Mouse (Mus musculus) kidney, embryonic 14.5 days (tissue): ENCODE measurements around the gene Pcdh9. TPM values are rescaled to one million over a fixed set of nuclear protein-coding genes. Genes with fewer than 3 reads are reported as not detected.

ENCODE experiments used
- ATAC-seq: fragments of 200-750 bp; cut with Nextera tagmentation; 2 replicates; pipeline ENCODE4 v1.8.0; 2017; ENCODE audit warnings: moderate number of reproducible peaks, mild to moderate bottlenecking, moderate TSS enrichment, moderate library complexity; ENCODE audit not compliant: low FRiP score, low TSS enrichment
- H3K27ac ChIP-seq: fragments of 300-500 bp; sonication (generic); 2 replicates; pipeline ENCODE4 v1.5.1; 2014; ENCODE audit warnings: low read depth, mild to moderate bottlenecking, low read length, moderate library complexity, mixed read lengths
- H3K27me3 ChIP-seq: fragments of 300-500 bp; sonication (generic); 2 replicates; pipeline ENCODE4 v1.6.1; 2014; ENCODE audit warnings: mild to moderate bottlenecking, low read length; ENCODE audit not compliant: control insufficient read depth, insufficient read depth
- H3K36me3 ChIP-seq: fragments of 300-500 bp; sonication (generic); 2 replicates; pipeline ENCODE4 v1.6.1; 2014; ENCODE audit warnings: low read length, mixed read lengths; ENCODE audit not compliant: control insufficient read depth, insufficient read depth
- H3K4me1 ChIP-seq: fragments of 300-500 bp; sonication (generic); 2 replicates; pipeline ENCODE4 v1.6.1; 2014; ENCODE audit warnings: low read length, mixed read lengths; ENCODE audit not compliant: control insufficient read depth, insufficient read depth
- H3K4me2 ChIP-seq: fragments of 300-500 bp; sonication (generic); replicated peaks from 2 replicates; pipeline ENCODE4 v1.6.1; 2014; ENCODE audit warnings: low read depth, mild to moderate bottlenecking, low read length
- H3K4me3 ChIP-seq: fragments of 300-500 bp; sonication (generic); 2 replicates; pipeline ENCODE4 v1.5.1; 2014; ENCODE audit warnings: mild to moderate bottlenecking, low read length
- H3K9ac ChIP-seq: fragments of 300-500 bp; sonication (generic); 2 replicates; pipeline ENCODE4 v1.6.1; 2014; ENCODE audit warnings: low read depth, mild to moderate bottlenecking, low read length, moderate library complexity
- H3K9me3 ChIP-seq: fragments of 300-500 bp; sonication (generic); 2 replicates; pipeline ENCODE4 v1.6.1; 2016; ENCODE audit warnings: low read length; ENCODE audit not compliant: control insufficient read depth
- WGBS: fragments of 180-500 bp; shearing (Covaris S2); extraction: QIAGEN DNeasy Blood & Tissue Kit; methylation state at CpG from one replicate; pipeline ENCODE4 v1.1.7; 2014; 5-methylcytosine and 5-hydroxymethylcytosine counted together
- polyA plus RNA-seq: library from polyadenylated mRNA; unstranded; fragments of >200 nt; fragmentation: Nextera tagmentation; extraction: Ambion mirVana; gene quantifications from 2 replicates; pipeline ENCODE4 v1.2.1, GENCODE M21; 2014

Pcdh9 gene
- polyA plus RNA-seq, 1 experiment from 2014 or later = 17.7 TPM

DNA sequence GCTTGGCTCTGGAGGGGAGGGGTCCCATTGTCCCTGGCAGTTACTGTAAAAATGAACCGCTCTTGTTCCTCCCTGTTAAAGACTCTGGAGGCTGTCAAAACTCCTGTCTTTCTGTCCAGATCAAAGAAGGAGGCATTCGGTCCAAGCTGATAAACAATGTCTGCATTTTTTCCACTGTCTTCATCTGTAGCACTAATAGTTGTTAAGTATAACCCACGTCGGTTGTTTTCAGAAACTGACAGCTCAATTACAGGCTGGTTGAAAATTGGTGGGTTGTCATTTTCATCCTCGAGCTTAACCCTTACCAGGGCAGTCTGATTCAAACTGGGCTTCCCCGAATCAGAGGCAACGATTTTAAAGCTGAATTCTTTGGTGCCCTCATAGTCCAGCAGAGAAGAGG lies 3.4 kb downstream of the Pcdh9 start:
- 0 out of 2 replicates have a peak, but pooled peaks cover 3% of the 10 kb centered on the region for H3K27me3 ChIP-seq
- ATAC-seq = no peak
- H3K4me1 ChIP-seq = 0 out of 2 replicates have a peak, but pooled peaks cover 6% of the 10 kb centered on the region
- H3K36me3 ChIP-seq = no peaks in the 10 kb centered on the region
- H3K9me3 ChIP-seq = no peaks in the 10 kb centered on the region
- WGBS = 80% methylated on average over 7 of the region's 7 CpGs
- no peak overlapping the region for H3K4me3 ChIP-seq
- H3K27ac ChIP-seq = no peak overlapping the region
- no peak overlapping the region for H3K4me2 ChIP-seq
- no peak overlapping the region for H3K9ac ChIP-seq

GRCm38 (mm10) chr14:93885551-93886084 lies 4.9 kb downstream of the Pcdh9 start:
- Histone ChIP-seq H3K9me3 (no peaks in the 10 kb centered on the region), H3K27ac (no peak overlapping the region), H3K4me3 (no peak overlapping the region), H3K36me3 (no peaks in the 10 kb centered on the region), H3K4me1 (no peaks in the 10 kb centered on the region), H3K9ac (no peak overlapping the region), H3K4me2 (no peak overlapping the region), H3K27me3 (no peaks in the 10 kb centered on the region)
- 78% methylated on average over 11 of the region's 11 CpGs for WGBS
- no peak for ATAC-seq

GRCm38 (mm10) chr14:93884467-93884866 lies 6.0 kb downstream of the Pcdh9 start:
- H3K36me3 ChIP-seq = no peaks in the 10 kb centered on the region
- no peak overlapping the region for H3K27ac ChIP-seq
- 5% methylated on average over 2 of the region's 2 CpGs for WGBS
- no peak overlapping the region for H3K4me3 ChIP-seq
- H3K9me3 ChIP-seq = no peaks in the 10 kb centered on the region
- no peaks in the 10 kb centered on the region for H3K4me1 ChIP-seq
- no peak overlapping the region for H3K9ac ChIP-seq
- no peaks in the 10 kb centered on the region for H3K27me3 ChIP-seq
- no peak; the same call in 1 of the 2 replicates for ATAC-seq
- H3K4me2 ChIP-seq = no peak overlapping the region

GRCm38 (mm10) chr14:93880071-93880470 lies 10.4 kb downstream of the Pcdh9 start:
- Histone ChIP-seq H3K27ac (no peak overlapping the region), H3K4me1 (no peaks in the 10 kb centered on the region), H3K9ac (no peak overlapping the region), H3K27me3 (no peaks in the 10 kb centered on the region), H3K4me3 (no peak overlapping the region), H3K36me3 (no peaks in the 10 kb centered on the region), H3K4me2 (no peak overlapping the region), H3K9me3 (no peaks in the 10 kb centered on the region)
- no peak for ATAC-seq
- WGBS = 88% methylated on average over 1 of the region's 1 CpGs

- Histone ChIP-seq H3K27me3 (no peaks in the 10 kb centered on the region), H3K9ac (no peak overlapping the region), H3K36me3 (no peaks in the 10 kb centered on the region), H3K27ac (no peak overlapping the region), H3K4me3 (no peak overlapping the region), H3K4me2 (no peak overlapping the region), H3K9me3 (no peaks in the 10 kb centered on the region), H3K4me1 (no peaks in the 10 kb centered on the region)
- ATAC-seq = no peak
- WGBS = 96% methylated on average over 1 of the region's 1 CpGs
Measured at GRCm38 (mm10) chr14:93875968-93876367, 14.5 kb downstream of the Pcdh9 start.

DNA sequence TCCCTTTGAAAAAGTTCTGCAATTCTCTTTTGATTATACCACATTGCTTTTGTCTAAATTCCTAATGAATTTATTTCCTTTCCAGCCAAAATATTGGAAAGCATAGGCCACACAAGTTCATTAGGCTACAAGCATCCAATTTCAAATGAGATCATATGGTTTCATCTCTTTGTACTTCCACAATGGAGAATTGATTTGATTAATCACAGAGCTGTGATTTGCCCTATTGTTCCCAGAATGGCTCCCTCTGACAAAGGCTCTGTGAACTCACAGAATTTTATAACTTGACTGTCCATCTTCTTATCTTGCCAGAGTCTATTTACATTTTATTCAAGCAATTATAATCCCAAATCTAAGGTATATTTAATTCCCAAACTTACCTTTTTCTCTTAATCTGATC lies 22.3 kb downstream of the Pcdh9 start:
- H3K4me2 ChIP-seq = no peak overlapping the region
- no peaks in the 10 kb centered on the region for H3K9me3 ChIP-seq
- ATAC-seq = no peak
- H3K4me3 ChIP-seq = no peak overlapping the region
- no peak overlapping the region for H3K9ac ChIP-seq
- H3K36me3 ChIP-seq = no peaks in the 10 kb centered on the region
- H3K27ac ChIP-seq = no peak overlapping the region
- no peaks in the 10 kb centered on the region for H3K27me3 ChIP-seq
- no peaks in the 10 kb centered on the region for H3K4me1 ChIP-seq

GRCm38 (mm10) chr14:93858069-93858468 lies 32.4 kb downstream of the Pcdh9 start:
- Histone ChIP-seq H3K9ac (no peak overlapping the region), H3K9me3 (no peaks in the 10 kb centered on the region), H3K4me3 (no peak overlapping the region), H3K27me3 (no peaks in the 10 kb centered on the region), H3K4me1 (no peaks in the 10 kb centered on the region), H3K36me3 (no peaks in the 10 kb centered on the region), H3K27ac (no peak overlapping the region), H3K4me2 (no peak overlapping the region)
- 86% methylated on average over 3 of the region's 3 CpGs for WGBS
- ATAC-seq = no peak

DNA sequence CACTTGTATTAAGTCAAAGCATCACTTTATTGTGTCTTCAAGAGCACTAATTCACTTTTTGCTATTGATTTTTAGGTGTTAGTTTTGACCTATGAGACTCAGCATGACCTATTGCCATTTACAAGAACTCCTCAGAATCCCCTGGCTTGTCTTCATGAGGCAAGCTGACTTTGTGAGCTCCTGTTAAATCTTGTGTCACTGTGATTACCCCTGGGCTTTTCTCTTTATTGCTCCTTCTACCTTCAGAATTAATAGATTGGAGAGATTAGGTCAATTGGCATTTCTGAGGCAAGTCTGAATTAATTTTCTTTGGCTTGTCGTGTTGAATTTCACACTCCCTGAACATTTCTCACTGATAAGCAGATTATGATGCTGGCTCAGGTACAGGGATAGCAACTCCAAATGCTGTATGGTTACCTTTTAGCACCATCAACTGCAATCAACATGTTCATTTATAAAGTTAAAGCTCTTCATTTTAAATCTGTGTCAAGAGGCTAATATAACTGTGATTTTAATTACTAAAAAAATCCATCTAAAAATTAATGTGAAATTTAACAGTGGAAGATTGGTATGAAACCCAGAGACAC lies 44.3 kb downstream of the Pcdh9 start:
- no peaks in the 10 kb centered on the region for H3K9me3 ChIP-seq
- H3K27me3 ChIP-seq = no peaks in the 10 kb centered on the region
- H3K4me1 ChIP-seq = no peaks in the 10 kb centered on the region
- H3K27ac ChIP-seq = no peak overlapping the region
- ATAC-seq = no peak
- no peak overlapping the region for H3K4me2 ChIP-seq
- 59% methylated on average over 1 of the region's 1 CpGs for WGBS
- no peak overlapping the region for H3K4me3 ChIP-seq
- H3K9ac ChIP-seq = no peak overlapping the region
- H3K36me3 ChIP-seq = no peaks in the 10 kb centered on the region

DNA sequence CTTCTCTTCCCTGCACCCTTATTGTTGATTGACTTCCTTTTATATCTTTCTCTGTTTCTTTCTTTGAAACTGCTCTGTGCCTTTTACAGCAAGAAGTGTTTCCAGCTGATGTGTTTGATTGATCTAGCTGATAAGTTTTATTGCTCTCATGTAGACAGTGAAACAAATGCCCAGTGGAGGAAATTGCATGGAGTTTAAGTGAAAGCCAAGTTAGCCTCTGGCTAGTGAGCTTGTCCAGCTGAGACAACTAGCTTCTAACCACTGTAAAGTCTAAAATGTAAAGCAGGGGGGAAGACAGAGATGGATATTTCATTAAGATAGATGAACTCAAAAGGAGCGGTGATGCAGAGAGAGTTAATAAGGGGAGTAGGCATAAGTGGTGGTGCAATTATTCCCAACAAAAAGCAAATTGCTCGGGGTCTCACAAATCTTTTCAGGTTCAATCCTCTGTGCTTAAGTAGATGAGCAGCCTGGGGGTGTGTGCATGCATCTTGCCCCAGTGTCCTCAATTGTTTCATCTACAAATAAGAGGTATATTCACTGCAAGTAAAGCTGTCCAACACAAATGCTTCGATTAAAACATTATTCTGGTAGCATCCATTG lies 47.7 kb downstream of the Pcdh9 start:
- no peak overlapping the region for H3K9ac ChIP-seq
- no peaks in the 10 kb centered on the region for H3K9me3 ChIP-seq
- H3K36me3 ChIP-seq = no peaks in the 10 kb centered on the region
- H3K27ac ChIP-seq = no peak overlapping the region
- H3K4me1 ChIP-seq = no peaks in the 10 kb centered on the region
- no peaks in the 10 kb centered on the region for H3K27me3 ChIP-seq
- whole genome bisulfite sequencing = 72% methylated on average over 3 of the region's 3 CpGs
- no peak overlapping the region for H3K4me2 ChIP-seq
- no peak overlapping the region for H3K4me3 ChIP-seq
- no peak for ATAC-seq
